Mouse (Mus musculus) midbrain, embryonic 12.5 days (tissue): ENCODE measurements at regions not wholly inside any gene's neighbourhood (a gene's known extent, or its start where the extent isn't known, plus 50 kb on each side); places are given as distances from the start of the nearest gene placed in this dataset.
A peak's percentile ranks its signal among the peaks of the same experiment; 100 is the strongest.

ENCODE experiments used
- ATAC-seq: fragments of 200-750 bp; cut with Nextera tagmentation; 2 replicates; pipeline ENCODE4 v1.8.0; 2017; ENCODE audit warnings: low read depth, moderate TSS enrichment, moderate library complexity; ENCODE audit not compliant: low FRiP score
- H3K27ac ChIP-seq: fragments of 300-500 bp; sonication (generic); replicated peaks from 2 replicates; pipeline ENCODE4 v1.5.1; 2016; ENCODE audit warnings: mild to moderate bottlenecking
- H3K27me3 ChIP-seq: fragments of 300-500 bp; sonication (generic); 2 replicates; pipeline ENCODE4 v1.6.1; 2016; ENCODE audit warnings: mild to moderate bottlenecking
- H3K36me3 ChIP-seq: fragments of 300-500 bp; sonication (generic); 2 replicates; pipeline ENCODE4 v1.6.1; 2016
- H3K4me1 ChIP-seq: fragments of 300-500 bp; sonication (generic); 2 replicates; pipeline ENCODE4 v1.6.1; 2016
- H3K4me2 ChIP-seq: fragments of 300-500 bp; sonication (generic); replicated peaks from 2 replicates; pipeline ENCODE4 v1.6.1; 2016; ENCODE audit warnings: mild to moderate bottlenecking, moderate library complexity
- H3K4me3 ChIP-seq: fragments of 300-500 bp; sonication (generic); 2 replicates; pipeline ENCODE4 v1.5.1; 2016; ENCODE audit warnings: mild to moderate bottlenecking
- H3K9ac ChIP-seq: fragments of 300-500 bp; sonication (generic); replicated peaks from 2 replicates; pipeline ENCODE4 v1.6.1; 2016; ENCODE audit warnings: mild to moderate bottlenecking, moderate library complexity
- H3K9me3 ChIP-seq: fragments of 300-500 bp; sonication (generic); 2 replicates; pipeline ENCODE4 v1.6.1; 2016; ENCODE audit warnings: mild to moderate bottlenecking
- WGBS: fragments of 180-500 bp; shearing (Covaris S2); methylation state at CpG from one replicate; pipeline ENCODE4 v1.1.7; 2016; 5-methylcytosine and 5-hydroxymethylcytosine counted together

DNA sequence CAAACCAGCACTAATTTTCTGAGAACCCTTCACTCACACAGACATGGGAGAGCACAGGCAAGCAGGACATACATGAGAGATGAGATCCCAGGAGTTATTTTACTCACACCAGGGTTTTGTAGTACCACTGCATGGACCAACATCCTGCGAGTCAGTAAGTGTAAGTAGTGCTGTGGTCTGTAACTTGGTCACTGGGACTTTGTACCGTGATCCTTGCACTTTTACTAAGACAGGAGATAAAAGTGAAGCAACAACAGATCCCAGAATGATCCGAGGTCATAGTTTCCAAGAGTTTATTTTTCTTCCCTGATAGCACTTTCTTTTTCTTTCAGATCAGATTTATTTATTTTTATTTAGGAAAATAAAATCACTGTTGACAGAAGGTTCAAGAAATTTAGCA lies 54.1 kb upstream of the Mtap start:
- H3K27ac ChIP-seq = no peak overlapping the region
- no peaks in the 10 kb centered on the region for H3K9me3 ChIP-seq
- no peaks in the 10 kb centered on the region for H3K4me1 ChIP-seq
- no peaks in the 10 kb centered on the region for H3K27me3 ChIP-seq
- no peak overlapping the region for H3K4me2 ChIP-seq
- no peak overlapping the region for H3K4me3 ChIP-seq
- no peak overlapping the region for H3K9ac ChIP-seq
- ATAC-seq = no peak
- no peaks in the 10 kb centered on the region for H3K36me3 ChIP-seq
- 85% methylated on average over 3 of the region's 3 CpGs for WGBS

DNA sequence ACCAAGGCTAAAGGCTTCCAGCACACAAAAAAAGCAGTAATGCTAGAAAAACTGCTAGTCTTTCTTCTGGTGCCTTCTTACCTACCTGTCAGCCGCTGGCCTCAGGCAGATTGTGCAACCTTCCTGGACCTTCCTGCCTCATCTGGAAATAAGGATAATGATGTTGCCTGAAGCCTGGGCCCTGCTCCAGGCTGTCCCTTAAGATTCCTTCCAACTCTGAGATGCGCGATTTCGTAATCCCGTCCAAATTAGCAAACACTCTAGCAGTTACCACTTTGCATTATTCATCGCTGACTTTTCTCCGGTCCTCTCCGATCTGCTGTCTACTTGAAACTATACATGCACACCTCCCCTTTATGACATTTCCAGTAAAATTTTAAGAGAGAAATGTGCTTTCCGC lies 58.4 kb upstream of the Mtap start:
- Histone ChIP-seq H3K4me2 (no peak overlapping the region), H3K27me3 (no peaks in the 10 kb centered on the region), H3K36me3 (no peaks in the 10 kb centered on the region), H3K27ac (no peak overlapping the region), H3K9ac (no peak overlapping the region), H3K4me3 (no peak overlapping the region), H3K9me3 (no peaks in the 10 kb centered on the region), H3K4me1 (0 out of 2 replicates have a peak, but pooled peaks cover 4% of the 10 kb centered on the region)
- 0 out of 2 replicates have a peak, but pooled peaks have one; percentile 12 for ATAC-seq
- WGBS = 86% methylated on average over 9 of the region's 9 CpGs

DNA sequence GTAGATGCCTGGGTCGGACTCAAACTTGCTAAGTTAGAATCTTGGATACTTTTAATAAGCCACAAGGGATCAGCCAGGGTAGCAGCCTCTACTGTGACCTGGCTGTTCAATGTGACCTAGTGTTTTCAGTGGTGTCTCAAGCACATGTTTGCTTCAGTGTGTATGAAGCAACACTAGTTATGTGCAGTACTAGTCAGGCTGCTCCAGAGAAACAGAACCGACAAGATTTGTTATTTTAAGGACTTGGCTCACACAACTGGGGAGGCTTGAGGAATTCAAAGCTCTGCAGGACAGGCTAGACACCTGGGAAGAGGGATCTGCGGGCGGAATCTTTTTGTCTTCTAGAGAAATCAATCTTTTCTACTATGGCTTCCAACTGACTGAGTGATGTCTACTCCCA lies 62.2 kb upstream of the Mtap start:
- no peak for ATAC-seq
- H3K36me3 ChIP-seq = no peaks in the 10 kb centered on the region
- 46% methylated on average over 4 of the region's 4 CpGs for WGBS

DNA sequence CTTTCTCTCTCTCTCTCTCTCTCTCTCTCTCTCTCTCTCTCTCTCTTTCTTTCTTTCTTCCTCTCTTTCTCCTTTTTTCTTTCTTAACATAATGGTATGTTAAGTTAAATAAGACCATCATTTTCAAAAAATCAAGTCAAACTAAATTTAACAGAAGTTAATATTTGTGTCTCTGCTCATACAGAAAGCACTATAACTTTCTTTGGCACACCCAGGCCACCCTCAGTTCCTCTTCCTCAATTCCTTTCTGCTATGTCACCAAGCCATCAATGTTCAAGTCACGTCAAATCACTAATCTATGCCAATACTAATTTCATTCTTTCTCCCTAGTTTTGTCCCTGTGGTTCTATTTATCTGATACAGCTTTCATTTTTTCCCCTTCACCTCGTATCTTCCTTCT lies 66.5 kb upstream of the Mtap start:
- Histone ChIP-seq H3K27me3 (no peaks in the 10 kb centered on the region), H3K36me3 (no peaks in the 10 kb centered on the region), H3K4me1 (0 out of 2 replicates have a peak, but pooled peaks cover 4% of the 10 kb centered on the region), H3K4me2 (no peak overlapping the region), H3K27ac (no peak overlapping the region), H3K9ac (no peak overlapping the region), H3K4me3 (no peak overlapping the region), H3K9me3 (no peaks in the 10 kb centered on the region)
- 91% methylated on average over 2 of the region's 2 CpGs for WGBS
- ATAC-seq = no peak

More for the DNA sequence above, 62.2 kb upstream of the Mtap start:
- H3K9ac ChIP-seq = no peak overlapping the region
- H3K27ac ChIP-seq = no peak overlapping the region
- H3K4me3 ChIP-seq = no peak overlapping the region
- no peaks in the 10 kb centered on the region for H3K9me3 ChIP-seq
- 0 out of 2 replicates have a peak, but pooled peaks cover 4% of the 10 kb centered on the region for H3K4me1 ChIP-seq
- no peaks in the 10 kb centered on the region for H3K27me3 ChIP-seq
- no peak overlapping the region for H3K4me2 ChIP-seq

DNA sequence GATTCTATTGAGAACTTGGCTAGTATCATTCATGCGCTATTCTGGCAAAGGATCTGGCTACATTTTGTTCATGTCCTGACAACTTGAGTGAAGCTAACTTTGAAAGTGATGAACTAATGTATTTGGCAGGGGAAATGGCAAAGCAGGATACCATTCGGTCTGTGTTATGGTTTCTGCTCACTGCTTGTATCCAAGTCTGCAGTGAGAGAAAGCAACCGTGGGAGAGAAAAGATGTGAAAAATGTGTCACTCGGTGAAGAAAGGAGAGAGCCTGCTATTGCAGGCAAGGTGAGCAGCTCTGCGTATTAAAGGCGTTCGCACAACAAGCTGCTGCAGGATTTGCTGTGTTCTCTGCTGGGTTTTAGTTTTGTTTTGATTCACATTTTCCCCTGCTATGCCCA lies 72.5 kb upstream of the Mtap start:
- no peaks in the 10 kb centered on the region for H3K4me1 ChIP-seq
- no peak for ATAC-seq
- H3K36me3 ChIP-seq = no peaks in the 10 kb centered on the region
- H3K27me3 ChIP-seq = no peaks in the 10 kb centered on the region
- no peak overlapping the region for H3K4me2 ChIP-seq
- H3K9ac ChIP-seq = no peak overlapping the region
- no peak overlapping the region for H3K4me3 ChIP-seq
- 65% methylated on average over 7 of the region's 7 CpGs for WGBS
- H3K27ac ChIP-seq = no peak overlapping the region
- H3K9me3 ChIP-seq = no peaks in the 10 kb centered on the region

DNA sequence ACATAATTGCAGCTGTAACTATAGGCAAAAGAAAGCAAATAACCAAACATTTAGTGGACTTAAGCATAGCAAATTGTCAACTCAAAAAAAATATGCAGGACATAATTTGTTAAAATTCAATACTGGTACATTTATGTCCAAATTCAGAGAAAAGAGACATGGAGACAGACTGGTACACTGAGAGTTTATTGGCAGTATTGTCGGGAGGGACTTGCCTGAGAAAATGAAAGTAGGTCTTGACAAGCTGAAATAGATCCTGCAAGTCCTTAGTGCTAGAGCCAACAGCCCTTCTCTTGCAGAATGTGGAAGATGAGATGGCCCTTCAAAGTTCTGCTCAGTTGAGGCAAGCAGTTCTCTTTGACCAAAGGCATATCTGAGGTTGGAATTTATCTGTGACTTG lies 74.5 kb upstream of the Mtap start:
- H3K4me2 ChIP-seq = no peak overlapping the region

DNA sequence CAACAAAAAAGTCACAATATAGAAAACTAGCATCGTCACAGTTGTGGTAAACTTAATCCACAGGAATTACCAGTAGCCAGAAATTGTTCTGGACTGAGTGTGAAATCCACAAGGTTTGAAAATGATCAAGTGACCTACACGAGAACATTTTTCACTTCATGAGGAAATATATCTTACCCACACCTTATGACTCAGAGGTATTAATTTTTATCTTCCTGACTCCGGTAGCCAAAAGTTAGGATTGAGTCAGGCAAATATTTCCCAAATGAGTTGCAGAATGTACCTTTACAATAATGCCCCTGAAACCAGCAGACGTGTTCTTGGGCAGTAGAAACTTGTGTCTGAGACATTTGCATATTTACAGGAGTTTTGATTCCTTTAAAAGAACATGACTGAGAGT lies 75.3 kb upstream of the Mtap start:
- Histone ChIP-seq H3K4me1 (no peaks in the 10 kb centered on the region), H3K4me2 (no peak overlapping the region), H3K9me3 (no peaks in the 10 kb centered on the region), H3K9ac (no peak overlapping the region), H3K36me3 (no peaks in the 10 kb centered on the region), H3K4me3 (no peak overlapping the region), H3K27ac (no peak overlapping the region), H3K27me3 (no peaks in the 10 kb centered on the region)
- ATAC-seq = no peak
- 86% methylated on average over 4 of the region's 4 CpGs for WGBS

More for the DNA sequence above, 74.5 kb upstream of the Mtap start:
- Histone ChIP-seq H3K36me3 (no peaks in the 10 kb centered on the region), H3K27me3 (no peaks in the 10 kb centered on the region), H3K9me3 (no peaks in the 10 kb centered on the region), H3K4me1 (no peaks in the 10 kb centered on the region), H3K4me3 (no peak overlapping the region), H3K9ac (no peak overlapping the region), H3K27ac (no peak overlapping the region)
- WGBS = 85% methylated on average over 1 of the region's 1 CpGs
- no peak for ATAC-seq

DNA sequence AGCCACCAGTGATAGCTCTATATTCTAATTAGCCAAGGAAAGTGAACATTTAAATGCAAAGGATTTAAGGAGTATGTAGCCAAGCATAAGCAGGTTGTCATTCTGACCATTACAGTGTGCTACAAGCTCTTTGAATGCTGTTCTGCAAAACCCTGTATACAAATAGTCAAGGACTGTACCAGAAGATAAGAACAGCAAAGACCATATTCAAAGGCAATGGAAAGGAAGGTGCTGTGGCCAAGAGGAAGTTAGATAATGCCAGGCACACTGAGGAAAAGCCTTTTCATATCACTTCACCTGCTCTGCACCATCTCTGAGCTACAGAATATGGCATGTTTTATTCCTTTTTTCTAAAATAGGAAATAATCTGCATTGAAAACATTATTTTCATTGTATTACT lies 79.3 kb upstream of the Mtap start:
- ATAC-seq = no peak
- Histone ChIP-seq H3K9ac (no peak overlapping the region), H3K36me3 (no peaks in the 10 kb centered on the region), H3K4me2 (no peak overlapping the region), H3K27me3 (no peaks in the 10 kb centered on the region), H3K9me3 (no peaks in the 10 kb centered on the region), H3K27ac (no peak overlapping the region), H3K4me1 (no peaks in the 10 kb centered on the region), H3K4me3 (no peak overlapping the region)

DNA sequence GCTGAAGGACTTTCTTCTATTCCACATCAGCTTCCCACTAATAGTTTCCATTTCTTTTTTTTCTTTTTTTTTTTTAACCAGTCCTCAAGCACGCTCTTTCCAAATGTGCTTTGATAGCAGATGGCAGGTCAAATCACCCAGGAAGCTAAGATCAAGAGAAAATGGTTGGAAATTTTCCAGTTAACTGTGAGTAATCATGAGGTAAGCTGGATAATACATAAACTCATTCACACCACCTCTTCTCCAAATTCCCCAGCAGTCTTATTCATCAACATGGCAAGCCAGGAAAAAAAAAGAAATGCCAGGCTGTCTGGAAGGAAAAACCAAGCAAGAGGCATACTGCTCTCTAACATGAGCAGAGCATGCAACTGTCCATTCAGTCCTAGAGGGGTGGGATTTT lies 79.8 kb upstream of the Mtap start:
- H3K9ac ChIP-seq = no peak overlapping the region
- H3K4me3 ChIP-seq = no peak overlapping the region
- no peak overlapping the region for H3K4me2 ChIP-seq
- 72% methylated on average over 1 of the region's 1 CpGs for WGBS
- H3K36me3 ChIP-seq = no peaks in the 10 kb centered on the region
- H3K27me3 ChIP-seq = no peaks in the 10 kb centered on the region
- H3K27ac ChIP-seq = no peak overlapping the region
- no peaks in the 10 kb centered on the region for H3K4me1 ChIP-seq
- no peaks in the 10 kb centered on the region for H3K9me3 ChIP-seq
- no peak for ATAC-seq

DNA sequence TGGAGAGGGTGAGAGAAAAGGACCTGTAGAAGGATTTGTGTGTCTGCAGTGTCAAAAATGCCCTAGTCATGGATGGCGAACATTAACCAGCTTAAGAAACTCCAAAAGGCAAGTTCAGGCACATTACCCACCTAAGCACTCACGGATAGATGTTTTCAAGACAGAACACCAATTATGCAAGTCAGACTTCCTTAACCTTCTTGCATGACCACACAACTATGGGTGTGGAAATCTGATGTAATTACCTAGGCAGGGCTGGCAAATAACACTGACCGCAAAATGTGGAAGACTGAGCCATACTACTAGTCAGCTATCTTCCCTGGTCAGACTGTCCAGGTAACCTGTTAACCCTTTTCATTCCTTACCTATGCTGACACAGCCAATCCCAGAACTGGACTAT lies 81.0 kb upstream of the Mtap start:
- Histone ChIP-seq H3K4me1 (no peaks in the 10 kb centered on the region), H3K4me3 (no peak overlapping the region), H3K36me3 (no peaks in the 10 kb centered on the region), H3K27ac (no peak overlapping the region), H3K9me3 (no peaks in the 10 kb centered on the region), H3K4me2 (no peak overlapping the region), H3K9ac (no peak overlapping the region), H3K27me3 (no peaks in the 10 kb centered on the region)
- 85% methylated on average over 3 of the region's 3 CpGs for WGBS
- no peak for ATAC-seq

DNA sequence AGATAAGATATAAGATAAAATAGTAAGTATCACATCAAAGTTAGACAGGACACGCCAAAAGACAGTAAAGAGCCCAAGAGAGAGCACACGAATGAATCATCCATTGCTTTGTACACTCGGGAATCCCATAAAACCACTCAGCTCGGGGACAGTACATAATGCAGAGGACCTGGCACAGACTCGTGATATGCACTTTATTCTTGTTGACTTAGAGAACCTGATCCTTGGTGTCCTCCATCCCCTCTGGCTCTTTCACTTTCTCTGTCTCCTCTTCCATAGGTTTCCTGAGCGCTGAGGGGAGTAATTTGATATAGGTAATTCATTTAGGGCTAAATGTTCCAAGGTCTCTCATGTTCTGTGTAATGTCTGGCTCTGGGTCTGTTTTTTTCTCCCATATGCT lies 83.3 kb upstream of the Mtap start:
- no peaks in the 10 kb centered on the region for H3K27me3 ChIP-seq
- 73% methylated on average over 6 of the region's 6 CpGs for WGBS
- H3K4me2 ChIP-seq = no peak overlapping the region
- H3K9ac ChIP-seq = no peak overlapping the region
- H3K4me3 ChIP-seq = no peak overlapping the region
- no peak overlapping the region for H3K27ac ChIP-seq
- no peaks in the 10 kb centered on the region for H3K9me3 ChIP-seq
- H3K4me1 ChIP-seq = no peaks in the 10 kb centered on the region
- no peaks in the 10 kb centered on the region for H3K36me3 ChIP-seq
- no peak for ATAC-seq

DNA sequence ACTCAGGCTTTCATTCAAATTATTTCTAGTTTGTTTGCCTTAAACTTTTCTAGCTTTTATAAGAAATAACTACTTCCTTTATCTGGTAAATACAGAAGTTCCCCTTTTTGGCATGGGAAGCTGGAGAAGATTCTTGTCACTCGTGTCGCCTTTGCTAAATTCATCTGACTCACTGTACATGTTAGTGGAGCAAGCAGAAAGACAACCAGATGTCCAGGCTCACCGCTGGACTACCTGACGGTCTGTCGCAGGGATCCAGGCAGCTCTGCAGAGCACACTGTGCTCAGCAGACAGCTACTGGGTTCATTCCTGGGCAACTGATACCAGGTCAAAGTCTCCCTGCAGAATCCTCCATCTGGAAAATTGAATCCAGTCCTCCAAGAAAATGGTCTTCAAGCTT lies 85.0 kb upstream of the Mtap start:
- no peak for ATAC-seq
- Histone ChIP-seq H3K9me3 (no peaks in the 10 kb centered on the region), H3K4me3 (no peak overlapping the region), H3K27ac (no peak overlapping the region), H3K27me3 (no peaks in the 10 kb centered on the region), H3K36me3 (no peaks in the 10 kb centered on the region), H3K9ac (no peak overlapping the region), H3K4me1 (no peaks in the 10 kb centered on the region), H3K4me2 (no peak overlapping the region)
- 77% methylated on average over 5 of the region's 5 CpGs for WGBS

DNA sequence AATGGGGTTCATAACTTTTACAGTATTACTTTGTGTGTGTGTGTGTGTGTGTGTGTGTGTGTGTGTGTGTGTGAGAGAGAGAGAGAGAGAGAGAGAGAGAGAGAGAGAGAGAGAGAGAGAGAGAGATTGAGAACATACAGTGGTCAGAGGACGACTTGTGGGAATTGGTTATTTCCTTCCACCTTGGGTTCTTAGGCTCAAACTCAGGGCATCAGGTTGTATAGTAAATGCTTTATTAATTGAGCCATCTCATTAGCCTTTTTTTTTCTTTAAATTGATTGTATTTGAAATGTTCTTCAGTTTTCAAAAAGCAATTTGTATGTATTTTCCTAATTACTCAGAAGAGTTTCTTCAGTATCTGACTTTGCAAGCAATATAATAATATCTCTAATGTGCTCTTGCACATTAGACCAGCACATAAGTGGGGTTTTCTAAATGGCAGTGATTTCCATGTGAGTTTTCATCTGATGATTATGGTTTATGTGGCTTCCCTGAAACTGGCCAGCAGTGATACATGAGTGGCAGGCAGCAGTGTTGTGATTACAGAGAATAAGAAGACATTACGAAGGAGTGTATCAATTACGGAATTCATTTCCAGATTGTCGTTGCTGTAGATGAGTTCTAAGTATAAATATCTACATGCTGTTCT lies 86.2 kb upstream of the Mtap start:
- H3K27me3 ChIP-seq = no peaks in the 10 kb centered on the region
- H3K36me3 ChIP-seq = no peaks in the 10 kb centered on the region
- H3K27ac ChIP-seq = no peak overlapping the region
- 84% methylated on average over 4 of the region's 4 CpGs for WGBS
- no peak overlapping the region for H3K4me3 ChIP-seq
- H3K9ac ChIP-seq = no peak overlapping the region
- no peaks in the 10 kb centered on the region for H3K4me1 ChIP-seq
- H3K9me3 ChIP-seq = no peaks in the 10 kb centered on the region
- ATAC-seq = no peak
- no peak overlapping the region for H3K4me2 ChIP-seq
